Mouse (Mus musculus) embryonic facial prominence, embryonic 15.5 days (tissue): ENCODE measurements around the gene 9130008F23Rik. TPM values are rescaled to one million over a fixed set of nuclear protein-coding genes. Genes with fewer than 3 reads are reported as not detected.

Experiments used
- ATAC-seq: fragments of 200-750 bp; cut with Nextera tagmentation; 2 replicates; pipeline ENCODE4 v1.8.0; 2017; ENCODE audit warnings: low read depth, moderate TSS enrichment; ENCODE audit not compliant: insufficient number of reproducible peaks, low FRiP score, low TSS enrichment
- H3K27ac ChIP-seq: fragments of 300-500 bp; sonication (generic); replicated peaks from 2 replicates; pipeline ENCODE4 v1.5.1; 2015; ENCODE audit warnings: mild to moderate bottlenecking, inconsistent platforms
- H3K27me3 ChIP-seq: fragments of 300-500 bp; sonication (generic); 2 replicates; pipeline ENCODE4 v1.6.1; 2015; ENCODE audit warnings: inconsistent platforms
- H3K36me3 ChIP-seq: fragments of 300-500 bp; sonication (generic); 2 replicates; pipeline ENCODE4 v1.6.1; 2015; ENCODE audit warnings: mild to moderate bottlenecking, inconsistent platforms
- H3K4me1 ChIP-seq: fragments of 300-500 bp; sonication (generic); 2 replicates; pipeline ENCODE4 v1.6.1; 2015; ENCODE audit warnings: inconsistent platforms
- H3K4me2 ChIP-seq: fragments of 300-500 bp; sonication (generic); replicated peaks from 2 replicates; pipeline ENCODE4 v1.6.1; 2015; ENCODE audit warnings: mild to moderate bottlenecking, inconsistent platforms
- H3K4me3 ChIP-seq: fragments of 300-500 bp; sonication (generic); replicated peaks from 2 replicates; pipeline ENCODE4 v1.5.1; 2015; ENCODE audit warnings: mild to moderate bottlenecking, inconsistent platforms
- H3K9ac ChIP-seq: fragments of 300-500 bp; sonication (generic); 2 replicates; pipeline ENCODE4 v1.6.1; 2015; ENCODE audit warnings: inconsistent platforms
- H3K9me3 ChIP-seq: fragments of 300-500 bp; sonication (generic); replicated peaks from 2 replicates; pipeline ENCODE4 v1.6.1; 2016; ENCODE audit warnings: inconsistent platforms
- WGBS: fragments of 180-500 bp; shearing (Covaris S2); methylation state at CpG from one replicate; pipeline ENCODE4 v1.1.7; 2015; 5-methylcytosine and 5-hydroxymethylcytosine counted together
- polyA plus RNA-seq: library from polyadenylated mRNA; unstranded; fragments of >200 nt; fragmentation: Nextera tagmentation; extraction: Ambion mirVana; gene quantifications from 2 replicates; pipeline ENCODE4 v1.2.1, GENCODE M21; 2015

The 9130008F23Rik gene
- polyA plus RNA-seq, 1 experiment from 2014 or later: 2.2 TPM

- 13% methylated on average over 6 of the region's 6 CpGs for WGBS
- Histone ChIP-seq H3K9ac (peak overlapping the region; percentile 54; the same call in 1 of the 2 replicates), H3K4me2 (peak overlapping the region; percentile 87), H3K4me1 (peaks cover 7% of the 10 kb centered on the region; the same call in 1 of the 2 replicates), H3K27me3 (no peaks in the 10 kb centered on the region), H3K27ac (no peak overlapping the region), H3K36me3 (no peaks in the 10 kb centered on the region), H3K9me3 (no peaks in the 10 kb centered on the region), H3K4me3 (peak overlapping the region; percentile 67)
- no peak for ATAC-seq
Measured at GRCm38 (mm10) chr17:40879528-40879923, 833 bp downstream of the 9130008F23Rik start.

GRCm38 (mm10) chr17:40877741-40878140 lies 2.6 kb downstream of the 9130008F23Rik start:
- Histone ChIP-seq H3K4me1 (peaks cover 7% of the 10 kb centered on the region; the same call in 1 of the 2 replicates), H3K27ac (no peak overlapping the region), H3K36me3 (no peaks in the 10 kb centered on the region), H3K27me3 (no peaks in the 10 kb centered on the region), H3K9ac (no peak overlapping the region), H3K9me3 (no peaks in the 10 kb centered on the region), H3K4me2 (0 out of 2 replicates have a peak overlapping the region, but pooled peaks have one; percentile 19), H3K4me3 (no peak overlapping the region)
- no peak for ATAC-seq
- 37% methylated on average over 3 of the region's 3 CpGs for WGBS

GRCm38 (mm10) chr17:40875568-40875967 lies 4.8 kb downstream of the 9130008F23Rik start:
- H3K27ac ChIP-seq: no peak overlapping the region
- 85% methylated on average over 1 of the region's 1 CpGs for WGBS
- no peaks in the 10 kb centered on the region for H3K36me3 ChIP-seq
- H3K4me1 ChIP-seq: peaks cover 7% of the 10 kb centered on the region; the same call in 1 of the 2 replicates
- H3K27me3 ChIP-seq: no peaks in the 10 kb centered on the region
- H3K9me3 ChIP-seq: no peaks in the 10 kb centered on the region
- H3K4me2 ChIP-seq: no peak overlapping the region
- no peak overlapping the region for H3K4me3 ChIP-seq
- H3K9ac ChIP-seq: no peak overlapping the region
- no peak for ATAC-seq

GRCm38 (mm10) chr17:40874701-40875100 lies 5.7 kb downstream of the 9130008F23Rik start:
- H3K9ac ChIP-seq: no peak overlapping the region
- H3K27ac ChIP-seq: no peak overlapping the region
- H3K36me3 ChIP-seq: no peaks in the 10 kb centered on the region
- no peak for ATAC-seq
- no peak overlapping the region for H3K4me2 ChIP-seq
- H3K9me3 ChIP-seq: no peaks in the 10 kb centered on the region
- no peaks in the 10 kb centered on the region for H3K27me3 ChIP-seq
- no peak overlapping the region for H3K4me3 ChIP-seq
- WGBS: 89% methylated on average over 3 of the region's 3 CpGs
- H3K4me1 ChIP-seq: peaks cover 7% of the 10 kb centered on the region; the same call in 1 of the 2 replicates

- Histone ChIP-seq H3K27ac (no peak overlapping the region), H3K27me3 (no peaks in the 10 kb centered on the region), H3K4me2 (no peak overlapping the region), H3K9me3 (no peaks in the 10 kb centered on the region), H3K9ac (no peak overlapping the region), H3K4me1 (peaks cover 7% of the 10 kb centered on the region; the same call in 1 of the 2 replicates), H3K4me3 (no peak overlapping the region), H3K36me3 (no peaks in the 10 kb centered on the region)
- no peak for ATAC-seq
- WGBS: 51% methylated on average over 2 of the region's 2 CpGs
Measured at GRCm38 (mm10) chr17:40873582-40874011, 6.8 kb downstream of the 9130008F23Rik start.

GRCm38 (mm10) chr17:40872626-40873025 lies 7.7 kb downstream of the 9130008F23Rik start:
- WGBS: 92% methylated on average over 6 of the region's 6 CpGs
- no peaks in the 10 kb centered on the region for H3K36me3 ChIP-seq
- H3K9me3 ChIP-seq: no peaks in the 10 kb centered on the region
- no peak overlapping the region for H3K4me3 ChIP-seq
- H3K27me3 ChIP-seq: no peaks in the 10 kb centered on the region
- H3K4me2 ChIP-seq: no peak overlapping the region
- H3K9ac ChIP-seq: no peak overlapping the region
- ATAC-seq: no peak
- H3K27ac ChIP-seq: no peak overlapping the region
- H3K4me1 ChIP-seq: peaks cover 3% of the 10 kb centered on the region; the same call in 1 of the 2 replicates

- WGBS: 80% methylated on average over 10 of the region's 10 CpGs
- no peak overlapping the region for H3K4me2 ChIP-seq
- H3K4me1 ChIP-seq: no peaks in the 10 kb centered on the region
- no peak overlapping the region for H3K9ac ChIP-seq
- H3K27ac ChIP-seq: no peak overlapping the region
- H3K4me3 ChIP-seq: no peak overlapping the region
- no peaks in the 10 kb centered on the region for H3K27me3 ChIP-seq
- no peak for ATAC-seq
- H3K9me3 ChIP-seq: no peaks in the 10 kb centered on the region
- H3K36me3 ChIP-seq: no peaks in the 10 kb centered on the region
Measured at GRCm38 (mm10) chr17:40868952-40869747, 11.2 kb downstream of the 9130008F23Rik start.

GRCm38 (mm10) chr17:40855065-40855464 lies 25.3 kb downstream of the 9130008F23Rik start:
- no peak for ATAC-seq
- Histone ChIP-seq H3K36me3 (no peaks in the 10 kb centered on the region), H3K4me3 (no peak overlapping the region), H3K4me2 (no peak overlapping the region), H3K9me3 (no peaks in the 10 kb centered on the region), H3K27ac (no peak overlapping the region), H3K27me3 (no peaks in the 10 kb centered on the region), H3K9ac (no peak overlapping the region), H3K4me1 (no peaks in the 10 kb centered on the region)

- Histone ChIP-seq H3K4me3 (no peak overlapping the region), H3K4me2 (no peak overlapping the region), H3K9me3 (no peaks in the 10 kb centered on the region), H3K36me3 (no peaks in the 10 kb centered on the region), H3K4me1 (no peaks in the 10 kb centered on the region), H3K9ac (no peak overlapping the region), H3K27ac (no peak overlapping the region), H3K27me3 (no peaks in the 10 kb centered on the region)
- no peak for ATAC-seq
Measured at GRCm38 (mm10) chr17:40837308-40837707, 43.1 kb downstream of the 9130008F23Rik start.

GRCm38 (mm10) chr17:40831870-40832269 lies 48.5 kb downstream of the 9130008F23Rik start:
- 56% methylated on average over 2 of the region's 2 CpGs for WGBS
- Histone ChIP-seq H3K4me2 (no peak overlapping the region), H3K4me3 (no peak overlapping the region), H3K4me1 (no peaks in the 10 kb centered on the region), H3K36me3 (no peaks in the 10 kb centered on the region), H3K9me3 (no peaks in the 10 kb centered on the region), H3K27me3 (no peaks in the 10 kb centered on the region), H3K27ac (no peak overlapping the region), H3K9ac (no peak overlapping the region)
- no peak for ATAC-seq
